Mouse (Mus musculus) lung, adult 2 months (tissue): ENCODE results near the gene Pex6. TPM values are rescaled to one million over a fixed set of nuclear protein-coding genes. Genes with fewer than 3 reads are reported as not detected.

Experiments used
- DNase-seq: peaks from one replicate; pipeline ENCODE4 v3.0.0; 2022
- H3K4me1 ChIP-seq: fragments of 200-500 bp; 2 replicates; pipeline ENCODE4 v1.6.1; 2011; ENCODE audit warnings: low read length; ENCODE audit not compliant: control insufficient read depth, insufficient read depth
- H3K4me3 ChIP-seq: fragments of 200-500 bp; replicated peaks from 2 replicates; pipeline ENCODE3; 2011; ENCODE audit warnings: low read depth, mild to moderate bottlenecking, control low read depth, low read length; ENCODE audit errors: extremely low read depth
- CTCF ChIP-seq: fragments of 200-500 bp; IDR thresholded peaks from 2 replicates; pipeline ENCODE4 v1.5.1; 2011; ENCODE audit warnings: mild to moderate bottlenecking, low read length, control low read depth; ENCODE audit not compliant: insufficient read depth
- POLR2A ChIP-seq: fragments of 200-500 bp; IDR thresholded peaks from 2 replicates; pipeline ENCODE4 v1.6.1; 2011; ENCODE audit warnings: low read depth, mild to moderate bottlenecking, control low read depth, low read length, borderline replicate concordance; ENCODE audit errors: extremely low read depth
- WGBS: fragments of 180-500 bp; shearing (Covaris S2); methylation state at CpG from one replicate; pipeline ENCODE4 v1.1.7; 2018; 5-methylcytosine and 5-hydroxymethylcytosine counted together
- polyA plus RNA-seq: library from polyadenylated mRNA; depleted of rRNA; stranded (reverse); fragments of >200 nt; gene quantifications from 2 replicates; pipeline ENCODE4 v1.2.3, GENCODE M21; 2012

Gene Pex6
- polyA plus RNA-seq, 1 experiment: 60.6 TPM

GRCm38 (mm10) chr17:46699245-46699644 lies 12.0 kb upstream of the Pex6 start:
- Histone ChIP-seq H3K4me3 (no peak overlapping the region), H3K4me1 (peaks cover 8% of the 10 kb centered on the region)
- TF ChIP-seq CTCF: no peak
- TF ChIP-seq POLR2A: no peak
- WGBS: 75% methylated on average over 5 of the region's 5 CpGs
- DNase-seq: no peak

GRCm38 (mm10) chr17:46699912-46700311 lies 11.4 kb upstream of the Pex6 start:
- Histone ChIP-seq H3K4me3 (no peak overlapping the region), H3K4me1 (peaks cover 8% of the 10 kb centered on the region)
- DNase-seq: no peak
- WGBS: 84% methylated on average over 3 of the region's 3 CpGs
- TF ChIP-seq POLR2A (no peak), CTCF (no peak)

GRCm38 (mm10) chr17:46701489-46701888 lies 9.8 kb upstream of the Pex6 start:
- H3K4me3 ChIP-seq: no peak overlapping the region
- WGBS: 64% methylated on average over 12 of the region's 12 CpGs
- TF ChIP-seq CTCF (no peak), POLR2A (no peak)
- no peak for DNase-seq
- H3K4me1 ChIP-seq: peaks cover 8% of the 10 kb centered on the region

- Histone ChIP-seq H3K4me1 (peaks cover 8% of the 10 kb centered on the region), H3K4me3 (no peak overlapping the region)
- DNase-seq: no peak
- 83% methylated on average over 12 of the region's 12 CpGs for WGBS
- TF ChIP-seq POLR2A (no peak), CTCF (no peak)
Measured at GRCm38 (mm10) chr17:46702100-46702499, 9.2 kb upstream of the Pex6 start.

GRCm38 (mm10) chr17:46702506-46702905 lies 8.8 kb upstream of the Pex6 start:
- no peak for DNase-seq

GRCm38 (mm10) chr17:46703971-46704886 lies 7.0 kb upstream of the Pex6 start:
- Histone ChIP-seq H3K4me3 (peak overlapping the region; percentile 86), H3K4me1 (peaks cover 8% of the 10 kb centered on the region)
- TF ChIP-seq CTCF: no peak
- 3% methylated on average over 40 of the region's 41 CpGs for WGBS
- DNase-seq: no peak

More at GRCm38 (mm10) chr17:46702506-46702905, 8.8 kb upstream of the Pex6 start:
- no peak overlapping the region for H3K4me3 ChIP-seq
- TF ChIP-seq POLR2A (no peak), CTCF (no peak)
- peaks cover 8% of the 10 kb centered on the region for H3K4me1 ChIP-seq
- 81% methylated on average over 5 of the region's 5 CpGs for WGBS

GRCm38 (mm10) chr17:46704887-46705835 lies 6.1 kb upstream of the Pex6 start, which contains the start of gene Ppp2r5d:
Gene Ppp2r5d, minus strand, starts transcription at chr17:46705111.
- DNase-seq: peak; percentile 96
- under 1% methylated on average over 48 of the region's 48 CpGs for WGBS
- TF ChIP-seq POLR2A: peak; percentile 72; the same call in 1 of the 2 replicates
- TF ChIP-seq CTCF: no peak
- Histone ChIP-seq H3K4me3 (peak within 1 kb of the TSS; percentile 86), H3K4me1 (peaks cover 8% of the 10 kb centered on the region)

- no peak overlapping the region for H3K4me3 ChIP-seq
- 85% methylated on average over 14 of the region's 14 CpGs for WGBS
- H3K4me1 ChIP-seq: peaks cover 5% of the 10 kb centered on the region
- no peak for TF ChIP-seq CTCF
- no peak for TF ChIP-seq POLR2A
- DNase-seq: no peak
Measured at GRCm38 (mm10) chr17:46706375-46707089, 4.7 kb upstream of the Pex6 start.

- Histone ChIP-seq H3K4me1 (peaks cover 4% of the 10 kb centered on the region), H3K4me3 (peak overlapping the region; percentile 81)
- WGBS: under 1% methylated on average over 49 of the region's 76 CpGs
- peak; percentile 39 for DNase-seq
- TF ChIP-seq POLR2A (no peak), CTCF (no peak)
Measured at GRCm38 (mm10) chr17:46711612-46712271, 479 bp downstream of the Pex6 start.
